Mouse (Mus musculus): ENCODE data around the gene Creg1.

DNA sequence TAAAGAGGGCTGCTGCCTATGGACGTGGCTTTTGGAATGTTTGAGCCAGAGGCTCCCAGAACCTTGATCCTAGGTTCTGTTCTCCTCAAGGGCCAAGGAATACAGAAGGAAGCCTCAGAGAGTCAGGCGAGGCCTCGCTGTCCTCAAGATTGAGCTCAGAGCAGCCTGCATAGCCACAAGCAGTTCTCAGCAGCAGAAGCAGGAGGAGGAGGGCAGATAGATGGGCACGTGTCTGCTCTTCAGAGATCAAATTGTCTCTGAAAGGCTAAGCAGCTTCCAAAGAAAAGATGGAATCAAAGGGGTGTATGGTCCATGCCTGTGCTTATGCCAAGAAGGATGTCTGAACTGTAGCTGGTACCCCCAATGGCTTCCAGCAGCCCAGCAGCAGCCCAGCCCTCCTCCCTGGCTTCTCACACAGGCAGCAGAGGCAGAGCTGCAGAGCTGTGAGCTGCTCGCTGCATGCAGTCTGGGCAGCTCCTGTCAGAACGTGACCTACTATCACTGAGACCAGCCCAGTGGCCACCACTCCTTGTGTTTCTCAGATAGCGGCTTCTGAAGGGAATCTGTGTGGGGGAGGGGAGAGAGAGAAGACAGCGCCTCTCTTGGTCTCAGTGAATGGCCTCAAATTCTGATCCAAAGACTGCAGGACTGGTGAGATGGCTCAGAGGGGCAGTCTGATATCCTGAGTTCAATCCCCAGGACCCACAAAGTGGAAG is 54.8 kb downstream of the Creg1 start:
- TF ChIP-seq CTCF (IDR thresholded peaks at IDR 0.05; ENCODE audit: borderline replicate concordance, extremely low read depth, insufficient read depth, insufficient read length) (no peak), POLR2A (IDR thresholded peaks at IDR 0.05; ENCODE audit: borderline replicate concordance, extremely low read depth, insufficient read depth, insufficient read length, poor library complexity, severe bottlenecking) (no peak)
